Mouse (Mus musculus): ENCODE results near the gene Vps33a. TPM values are rescaled to one million over a fixed set of nuclear protein-coding genes. Genes with fewer than 3 reads are reported as not detected.
A peak's percentile ranks its signal among the peaks of the same experiment; 100 is the strongest.
"Not testable (repeated sequence)": the region's sequence is repeated elsewhere in the genome, so short reads cannot be mapped to it uniquely, and the experiment has no call there.

Vps33a gene
- total RNA-seq, 1 experiment from 2014 or later = 28.9 TPM

- ATAC-seq (ENCODE audit: extremely low read depth, insufficient number of reproducible peaks, low FRiP score, poor library complexity, severe bottlenecking) = no peak
These were observed 44.2 kb downstream of the Vps33a start for GRCm38 (mm10) chr5:123528641-123529040.

GRCm38 (mm10) chr5:123525916-123526495, 46.8 kb downstream of the Vps33a start:
- ATAC-seq (ENCODE audit: extremely low read depth, insufficient number of reproducible peaks, low FRiP score, poor library complexity, severe bottlenecking) = no peak

GRCm38 (mm10) chr5:123525281-123525680, 47.6 kb downstream of the Vps33a start, which contains the start of gene Gm49027:
Gene Gm49027, minus strand, starts transcription at chr5:123525488.
- ATAC-seq (ENCODE audit: extremely low read depth, insufficient number of reproducible peaks, low FRiP score, poor library complexity, severe bottlenecking) = no peak

- ATAC-seq (ENCODE audit: extremely low read depth, insufficient number of reproducible peaks, low FRiP score, poor library complexity, severe bottlenecking) = peak; percentile 51
These were observed 48.5 kb downstream of the Vps33a start for GRCm38 (mm10) chr5:123524393-123524750.

- peak; percentile 96 for ATAC-seq (ENCODE audit: extremely low read depth, insufficient number of reproducible peaks, low FRiP score, poor library complexity, severe bottlenecking)
These were observed 49.0 kb downstream of the Vps33a start, which contains the start of gene Diablo for GRCm38 (mm10) chr5:123523692-123524392. Gene Diablo, minus strand, starts transcription at chr5:123524176.

GRCm38 (mm10) chr5:123522166-123522565, 50.7 kb downstream of the Vps33a start:
- no peak for ATAC-seq (ENCODE audit: extremely low read depth, insufficient number of reproducible peaks, low FRiP score, poor library complexity, severe bottlenecking)

GRCm38 (mm10) chr5:123521621-123522020, 51.2 kb downstream of the Vps33a start:
- no peak for ATAC-seq (ENCODE audit: extremely low read depth, insufficient number of reproducible peaks, low FRiP score, poor library complexity, severe bottlenecking)

GRCm38 (mm10) chr5:123520666-123521065, 52.2 kb downstream of the Vps33a start:
- no peak for ATAC-seq (ENCODE audit: extremely low read depth, insufficient number of reproducible peaks, low FRiP score, poor library complexity, severe bottlenecking)

GRCm38 (mm10) chr5:123514871-123515270, 58.0 kb downstream of the Vps33a start:
- ATAC-seq (ENCODE audit: extremely low read depth, insufficient number of reproducible peaks, low FRiP score, poor library complexity, severe bottlenecking) = no peak

- ATAC-seq (ENCODE audit: extremely low read depth, insufficient number of reproducible peaks, low FRiP score, poor library complexity, severe bottlenecking) = no peak
These were observed 60.7 kb downstream of the Vps33a start for GRCm38 (mm10) chr5:123512102-123512501.

- ATAC-seq (ENCODE audit: extremely low read depth, insufficient number of reproducible peaks, low FRiP score, poor library complexity, severe bottlenecking) = not testable (repeated sequence)
These were observed 61.4 kb downstream of the Vps33a start for GRCm38 (mm10) chr5:123511426-123511825.

GRCm38 (mm10) chr5:123510160-123510559, 62.7 kb downstream of the Vps33a start, which contains the start of gene B3gnt4:
Gene B3gnt4, plus strand, starts transcription at chr5:123510460.
- no peak for ATAC-seq (ENCODE audit: extremely low read depth, insufficient number of reproducible peaks, low FRiP score, poor library complexity, severe bottlenecking)

- no peak for ATAC-seq (ENCODE audit: extremely low read depth, insufficient number of reproducible peaks, low FRiP score, poor library complexity, severe bottlenecking)
These were observed 63.9 kb downstream of the Vps33a start for GRCm38 (mm10) chr5:123508921-123509320.

- ATAC-seq (ENCODE audit: extremely low read depth, insufficient number of reproducible peaks, low FRiP score, poor library complexity, severe bottlenecking) = peak; percentile 49
These were observed 64.7 kb downstream of the Vps33a start for GRCm38 (mm10) chr5:123507936-123508723.

GRCm38 (mm10) chr5:123501973-123502372, 70.9 kb downstream of the Vps33a start:
- ATAC-seq (ENCODE audit: extremely low read depth, insufficient number of reproducible peaks, low FRiP score, poor library complexity, severe bottlenecking) = no peak

- peak; percentile 52; the same call in 1 of the 2 replicates for ATAC-seq (ENCODE audit: extremely low read depth, insufficient number of reproducible peaks, low FRiP score, poor library complexity, severe bottlenecking)
These were observed 73.1 kb downstream of the Vps33a start for GRCm38 (mm10) chr5:123499717-123500116.

- ATAC-seq (ENCODE audit: extremely low read depth, insufficient number of reproducible peaks, low FRiP score, poor library complexity, severe bottlenecking) = no peak
These were observed 82.9 kb downstream of the Vps33a start for GRCm38 (mm10) chr5:123489935-123490334.

GRCm38 (mm10) chr5:123489112-123489785, 83.6 kb downstream of the Vps33a start, which contains the start of the genes Lrrc43 and Il31:
Gene Lrrc43, plus strand, starts transcription at chr5:123489305.
Gene Il31, minus strand, starts transcription at chr5:123489489.
- no peak for ATAC-seq (ENCODE audit: extremely low read depth, insufficient number of reproducible peaks, low FRiP score, poor library complexity, severe bottlenecking)
